Mouse (Mus musculus) hematopoietic multipotent progenitor cell, adult 10-12 weeks (in vitro differentiated cells): ENCODE data around the gene Tmem86b. TPM values are rescaled to one million over a fixed set of nuclear protein-coding genes. Genes with fewer than 3 reads are reported as not detected.

ENCODE experiments used
- polyA plus RNA-seq: library from polyadenylated mRNA; stranded (reverse); fragments of >175 nt; gene quantifications from 2 replicates; pipeline ENCODE4 v1.2.3, GENCODE M21; 2012; ENCODE audit warnings: low replicate concordance

Tmem86b gene
- 2.6 and 8.1 TPM in 2 replicates for polyA plus RNA-seq

GRCm38 (mm10) chr7:4631031-4631430 lies at the start of gene Tmem86b:
Gene Tmem86b, minus strand, starts transcription at chr7:4631422.

DNA sequence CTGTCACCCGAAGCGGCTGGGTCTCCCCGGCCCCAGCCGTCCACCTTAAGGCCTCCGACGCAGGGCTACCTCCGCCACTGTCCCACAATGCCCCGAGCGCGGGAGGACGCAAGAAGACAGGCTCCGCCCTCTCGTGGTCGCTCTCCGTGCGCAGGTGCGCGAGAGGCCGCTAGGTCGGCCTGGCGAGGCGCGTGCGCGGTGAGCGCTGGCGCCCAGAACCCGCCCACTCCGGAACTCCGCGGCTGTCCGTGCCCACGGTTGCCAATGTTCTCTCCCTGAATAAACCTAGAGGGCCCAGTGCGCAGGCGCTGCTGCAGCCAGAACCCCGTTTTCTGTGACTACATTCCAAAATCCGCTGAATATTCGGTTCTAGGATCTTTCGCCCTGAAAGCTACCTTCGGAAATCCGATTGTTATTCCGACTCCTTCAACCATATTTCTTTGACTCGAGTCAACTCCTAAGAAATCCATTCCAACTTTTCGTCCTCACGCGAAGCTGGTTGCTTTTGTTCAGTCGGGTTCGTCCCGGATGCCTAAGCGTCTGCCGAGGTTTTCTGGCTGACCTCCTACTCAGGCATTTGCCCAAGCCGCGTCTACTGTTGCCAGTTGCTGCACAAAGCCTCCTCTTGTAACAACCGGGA lies 27.8 kb upstream of the Tmem86b start, which contains the start of gene Ppp6r1:
TSS of gene Ppp6r1 (minus strand) at position 108 of the 640 bp plus-strand sequence.

DNA sequence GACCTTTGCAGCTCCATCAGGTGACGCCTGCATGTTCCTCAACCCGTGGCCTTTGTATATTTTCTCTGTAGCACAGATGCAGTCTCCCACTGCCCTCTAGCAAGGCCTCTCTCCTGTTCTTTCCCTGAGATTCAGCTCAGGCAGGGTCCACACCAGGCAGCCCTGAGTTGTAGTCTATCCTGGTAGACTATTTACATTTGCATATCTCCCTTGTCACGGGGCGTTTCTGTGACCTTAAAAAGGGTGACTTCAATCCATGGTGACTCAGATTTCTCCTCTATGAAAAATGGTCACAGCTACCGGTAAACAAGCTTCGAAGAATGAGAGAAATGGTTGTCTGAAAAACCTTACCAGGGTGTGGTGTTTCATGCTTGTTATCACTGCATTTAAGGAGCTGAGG lies 27.3 kb downstream of the Tmem86b start, which contains the start of gene Ptprh:
TSS of gene Ptprh (minus strand) at position 169 of the 400 bp plus-strand sequence.

Other genes with a start within 250 kb of the Tmem86b start
- not detected in 2 replicates for gene Gp6, start 233.7 kb downstream of the Tmem86b start, polyA plus RNA-seq
- 1.6 and 3.0 TPM in 2 replicates for gene Rdh13, start 185.8 kb downstream of the Tmem86b start, polyA plus RNA-seq
- gene Eps8l1, start 170.7 kb downstream of the Tmem86b start, polyA plus RNA-seq, result 0.06 TPM in 1 of 2 replicates, not detected in the other
- gene Ppp1r12c, start 129.7 kb downstream of the Tmem86b start, polyA plus RNA-seq, result 207 and 309 TPM in 2 replicates
- 2.4 and 2.5 TPM in 2 replicates for gene Tnnt1, start 115.0 kb downstream of the Tmem86b start, polyA plus RNA-seq
- 0.82 and 2.2 TPM in 2 replicates for gene Tnni3, start 107.2 kb downstream of the Tmem86b start, polyA plus RNA-seq
- 3.8 and 10.7 TPM in 2 replicates for gene Dnaaf3, start 99.0 kb downstream of the Tmem86b start, polyA plus RNA-seq
- gene Syt5, start 83.9 kb downstream of the Tmem86b start, polyA plus RNA-seq, result 0.20 and 0.37 TPM in 2 replicates
- 0.08 TPM in 1 of 2 replicates, not detected in the other for gene Ptprh, start 27.4 kb downstream of the Tmem86b start, polyA plus RNA-seq
- 241 and 493 TPM in 2 replicates for gene Ppp6r1, start 27.6 kb upstream of the Tmem86b start, polyA plus RNA-seq
- 70.2 and 112 TPM in 2 replicates for gene Hspbp1, start 53.6 kb upstream of the Tmem86b start, polyA plus RNA-seq
- gene Brsk1, start 59.2 kb upstream of the Tmem86b start, polyA plus RNA-seq, result 0.12 and 0.15 TPM in 2 replicates
- 1.00 and 1.3 TPM in 2 replicates for gene Tmem150b, start 93.8 kb upstream of the Tmem86b start, polyA plus RNA-seq
- 141 and 389 TPM in 2 replicates for gene Kmt5c, start 108.7 kb upstream of the Tmem86b start, polyA plus RNA-seq
- gene Cox6b2, start 121.7 kb upstream of the Tmem86b start, polyA plus RNA-seq, result 6.8 and 13.1 TPM in 2 replicates
- not detected in 2 replicates for gene Fam71e2, start 139.9 kb upstream of the Tmem86b start, polyA plus RNA-seq
- 0.09 TPM in 1 of 2 replicates, not detected in the other for gene Il11, start 151.4 kb upstream of the Tmem86b start, polyA plus RNA-seq
- not detected in 2 replicates for gene Tmem190, start 151.5 kb upstream of the Tmem86b start, polyA plus RNA-seq
- 22.8 and 58.3 TPM in 2 replicates for gene Tmem238, start 158.2 kb upstream of the Tmem86b start, polyA plus RNA-seq
- gene Rpl28, start 161.5 kb upstream of the Tmem86b start, polyA plus RNA-seq, result 2,892 and 4,049 TPM in 2 replicates
- gene Ube2s, start 181.2 kb upstream of the Tmem86b start, polyA plus RNA-seq, result 104 and 125 TPM in 2 replicates
- gene Shisa7, start 213.3 kb upstream of the Tmem86b start, polyA plus RNA-seq, result 0.09 and 1.7 TPM in 2 replicates
- gene Isoc2b, start 238.8 kb upstream of the Tmem86b start, polyA plus RNA-seq, result 1.5 and 1.6 TPM in 2 replicates
- gene Isoc2a, start 245.7 kb upstream of the Tmem86b start, polyA plus RNA-seq, result 3.7 and 21.0 TPM in 2 replicates